Mouse (Mus musculus) cerebellum, postnatal 25 days (tissue): Measurements from ENCODE around the gene Crp.

ENCODE experiments used
- DNase-seq, 2 experiments: peaks; one replicate each; pipeline ENCODE4 v3.0.0; 2021; ENCODE audit warnings: mixed read lengths in 2 of 2

Crp gene

GRCm38 (mm10) chr1:172697844-172698243, at the start of gene Crp:
TSS of gene Crp (plus strand) at chr1:172698055.
- no peak for DNase-seq

GRCm38 (mm10) chr1:172649396-172649795, 48.5 kb upstream of the Crp start:
- no peak for DNase-seq

- peak; percentile 16 to 52 for DNase-seq
Observed at GRCm38 (mm10) chr1:172650519-172651287, 47.2 kb upstream of the Crp start.

- no peak for DNase-seq
Observed at GRCm38 (mm10) chr1:172651288-172651987, 46.4 kb upstream of the Crp start.

- DNase-seq: no peak
Observed at GRCm38 (mm10) chr1:172652040-172652662, 45.7 kb upstream of the Crp start.

- no peak for DNase-seq
Observed at GRCm38 (mm10) chr1:172653900-172654299, 44.0 kb upstream of the Crp start.

- DNase-seq: no peak
Observed at GRCm38 (mm10) chr1:172657266-172657665, 40.6 kb upstream of the Crp start.

GRCm38 (mm10) chr1:172659688-172660087, 38.2 kb upstream of the Crp start:
- no peak for DNase-seq

- no peak for DNase-seq
Observed at GRCm38 (mm10) chr1:172665457-172665856, 32.4 kb upstream of the Crp start.

GRCm38 (mm10) chr1:172667597-172667996, 30.3 kb upstream of the Crp start:
- no peak for DNase-seq

- no peak for DNase-seq
Observed at GRCm38 (mm10) chr1:172670716-172671115, 27.1 kb upstream of the Crp start.

GRCm38 (mm10) chr1:172680742-172681141, 17.1 kb upstream of the Crp start:
- no peak for DNase-seq

GRCm38 (mm10) chr1:172683551-172683950, 14.3 kb upstream of the Crp start:
- no peak for DNase-seq

GRCm38 (mm10) chr1:172683957-172684356, 13.9 kb upstream of the Crp start:
- no peak for DNase-seq

GRCm38 (mm10) chr1:172685178-172685577, 12.7 kb upstream of the Crp start:
- DNase-seq: no peak

- DNase-seq: no peak
Observed at GRCm38 (mm10) chr1:172697422-172697821, 433 bp upstream of the Crp start.

- DNase-seq: no peak
Observed at GRCm38 (mm10) chr1:172700814-172701213, 3.0 kb downstream of the Crp start.

- DNase-seq: no peak
Observed at GRCm38 (mm10) chr1:172701381-172701780, 3.5 kb downstream of the Crp start.

GRCm38 (mm10) chr1:172701901-172702300, 4.0 kb downstream of the Crp start:
- no peak for DNase-seq

GRCm38 (mm10) chr1:172704769-172705168, 6.9 kb downstream of the Crp start:
- no peak for DNase-seq

GRCm38 (mm10) chr1:172706243-172706642, 8.4 kb downstream of the Crp start:
- DNase-seq: no peak

- no peak for DNase-seq
Observed at GRCm38 (mm10) chr1:172709788-172710350, 12.0 kb downstream of the Crp start.

GRCm38 (mm10) chr1:172711396-172711795, 13.5 kb downstream of the Crp start:
- no peak for DNase-seq

GRCm38 (mm10) chr1:172711962-172712361, 14.1 kb downstream of the Crp start:
- no peak for DNase-seq
